In the genomic region with DNA sequence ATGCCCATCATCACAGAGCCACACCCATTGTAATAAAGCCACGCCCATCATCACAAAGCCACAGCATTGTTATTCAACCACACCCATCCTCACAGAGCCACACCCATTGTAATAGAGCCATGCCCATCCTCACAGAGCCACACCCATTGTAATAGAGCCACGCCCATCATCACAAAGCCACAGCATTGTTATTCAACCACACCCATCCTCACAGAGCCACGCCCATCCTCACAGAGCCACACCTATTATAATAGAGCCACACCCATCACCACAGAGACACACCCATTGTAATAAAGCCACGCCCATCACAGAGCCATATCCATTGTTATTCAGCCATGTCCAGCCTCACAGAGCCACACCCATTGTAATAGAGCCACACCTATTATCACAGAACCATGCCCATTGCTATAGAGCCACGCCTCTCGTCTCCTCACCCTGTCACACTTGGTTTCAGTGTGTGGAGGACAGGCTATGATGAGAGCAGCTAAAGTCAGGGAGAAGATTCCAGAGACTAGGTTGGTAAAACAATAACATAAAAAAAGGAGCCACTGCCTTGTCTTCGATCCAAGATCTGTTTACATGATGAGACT, we compare ENCODE assay signal across 12 mouse cellular contexts.
"Had no signal": no experiment of that assay in that cellular context is flagged by ENCODE, and none has a peak within 500 bp of the region (broad histone marks: within the 10 kb centered on the region; RNA-seq: fewer than 3 reads in every experiment).

No protein-coding gene starts in this region.

- H3K27ac ChIP-seq: left cerebral cortex, adult 2 months; limb, embryonic 15.5 days; liver, embryonic 13.5 days; macrophage; midbrain, embryonic 10.5 days; midbrain, embryonic 15.5 days; neural tube, embryonic 12.5 days had no signal

- H3K36me3 ChIP-seq: limb, embryonic 15.5 days; midbrain, embryonic 10.5 days; midbrain, embryonic 15.5 days; neural tube, embryonic 12.5 days had no signal

- H3K9me3 ChIP-seq: limb, embryonic 15.5 days; midbrain, embryonic 10.5 days; midbrain, embryonic 15.5 days had no signal

- DNase-seq: kidney, adult 18-20 months; kidney, postnatal 10 days; kidney, postnatal 4 days; liver, embryonic 13.5 days; lung, adult 18-20 months; thymus, postnatal 36 days had no signal

- ATAC-seq: midbrain, embryonic 15.5 days had no signal

- H3K27me3 ChIP-seq: limb, embryonic 15.5 days; liver, embryonic 13.5 days; midbrain, embryonic 15.5 days; neural tube, embryonic 12.5 days had no signal

- H3K4me1 ChIP-seq: limb, embryonic 15.5 days; liver, embryonic 13.5 days; midbrain, embryonic 10.5 days; neural tube, embryonic 12.5 days had no signal

- H3K4me3 ChIP-seq: left cerebral cortex, adult 2 months; limb, embryonic 15.5 days; liver, embryonic 13.5 days; midbrain, embryonic 10.5 days; midbrain, embryonic 15.5 days; neural tube, embryonic 12.5 days had no signal

- H3K4me2 ChIP-seq: limb, embryonic 15.5 days; liver, embryonic 13.5 days; midbrain, embryonic 15.5 days; neural tube, embryonic 12.5 days had no signal

- H3K9ac ChIP-seq: limb, embryonic 15.5 days; liver, embryonic 13.5 days; midbrain, embryonic 15.5 days; neural tube, embryonic 12.5 days had no signal
